Comparison of ENCODE assay signal across 9 mouse cellular contexts in the genomic region with DNA sequence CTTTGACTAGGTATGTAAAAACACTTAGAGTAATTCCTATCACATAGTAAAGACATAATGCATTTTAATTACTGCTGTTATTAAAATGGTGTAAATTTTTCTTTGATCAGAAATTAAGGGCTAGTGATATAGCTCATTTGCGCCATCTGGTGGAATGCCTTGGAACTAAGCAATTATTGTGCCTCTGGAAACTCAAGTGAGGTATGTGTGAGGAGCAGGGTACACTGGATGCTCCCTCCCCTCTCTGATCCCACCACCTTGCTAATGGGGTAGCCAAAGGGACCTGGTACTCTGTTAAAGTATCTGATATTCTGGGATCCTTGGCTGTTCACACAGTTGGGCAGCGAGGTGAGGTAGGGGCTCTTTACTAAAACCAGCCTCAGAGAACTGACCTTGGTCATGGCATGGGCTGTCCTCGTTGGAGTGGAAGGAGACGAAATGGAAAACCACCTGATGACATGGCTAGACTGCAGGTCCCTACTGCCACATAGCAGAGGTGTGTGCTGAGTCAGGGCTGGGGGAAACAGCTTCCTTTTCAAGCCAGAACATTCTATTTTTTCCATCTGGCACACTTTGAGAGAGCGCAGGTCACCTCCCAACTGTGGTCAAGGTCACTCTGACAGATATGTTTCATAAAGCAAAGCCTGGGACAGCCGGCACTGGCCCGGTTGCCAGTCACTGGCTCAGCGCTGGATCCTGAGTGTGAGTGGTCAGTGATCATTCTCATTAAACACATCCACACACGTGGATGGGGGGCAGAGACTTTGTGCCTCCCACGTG. TPM values are rescaled to one million over a fixed set of nuclear protein-coding genes. Genes with fewer than 3 reads are reported as not detected.
A peak's percentile ranks its signal among the peaks of the same experiment; 100 is the strongest.
DNase-seq lines count a peak whose midpoint lies in the region; ATAC-seq lines count a peak whose summit lies in the region.
"Had no signal": no experiment of that assay in that cellular context is flagged by ENCODE, and none has a peak within 500 bp of the region (broad histone marks: within the 10 kb centered on the region; RNA-seq: fewer than 3 reads in every experiment).

No protein-coding gene starts in this region.

- 64% methylated on average over 10 of the region's 10 CpGs for WGBS in intestine, embryonic 15.5 days

- H3K4me1 ChIP-seq in intestine, embryonic 15.5 days (replicated peaks), result no peaks in the 10 kb centered on the region

- no peak overlapping the region for H3K4me3 ChIP-seq in intestine, embryonic 15.5 days (replicated peaks)

- no peak overlapping the region for H3K4me2 ChIP-seq in intestine, embryonic 15.5 days (replicated peaks)

- H3K36me3 ChIP-seq in intestine, embryonic 15.5 days, result no peaks in the 10 kb centered on the region
- no peaks in the 10 kb centered on the region for H3K36me3 ChIP-seq in splenic B cell, adult 2 months (ENCODE audit: control insufficient read depth, insufficient read depth, low read length, poor library complexity, severe bottlenecking)

- no peak for ATAC-seq in CD4-positive, CD25-positive, alpha-beta regulatory T cell, adult 4 months
- peak; percentile 46; the same call in 1 of the 2 replicates for ATAC-seq in intestine, embryonic 15.5 days

- no peaks in the 10 kb centered on the region for H3K9me3 ChIP-seq in intestine, embryonic 15.5 days

- H3K27ac ChIP-seq in intestine, embryonic 15.5 days, result no peak overlapping the region

- peak; percentile 37 for DNase-seq in CD4-positive, CD25-positive, alpha-beta regulatory T cell, adult 2 months (ENCODE audit: low read depth, low spot score)
- peak; percentile 15 to 58 for DNase-seq in spleen, postnatal 10 days (ENCODE audit: low spot score in 2 of 2)
- no peak for DNase-seq in spleen, postnatal 36 days (ENCODE audit: low spot score in 2 of 2)
- peak; percentile 53 for DNase-seq in embryo, embryonic 11 days
- DNase-seq in lung, postnatal 36 days, result peak; percentile 59
- peak; percentile 35 for DNase-seq in splenic B cell, adult 2 months (ENCODE audit: low read depth, low spot score)

- 0 out of 2 replicates have a peak, but pooled peaks cover 4% of the 10 kb centered on the region for H3K27me3 ChIP-seq in intestine, embryonic 15.5 days (replicated peaks)
- H3K27me3 ChIP-seq in splenic B cell, adult 2 months (ENCODE audit: control insufficient read depth, insufficient read depth, low read length, poor library complexity, severe bottlenecking), result no peaks in the 10 kb centered on the region

- H3K9ac ChIP-seq in intestine, embryonic 15.5 days, result no peak overlapping the region

RNA-seq across cellular contexts. Expression of a gene that starts 3.6 kb away (rescaled TPM):
- polyA plus RNA-seq in CD4-positive, CD25-positive, alpha-beta regulatory T cell, adult 4 months (2017; shearing (Covaris generic)), result not detected
- not detected in 2 replicates for polyA plus RNA-seq in intestine, embryonic 15.5 days (2015; fragmentation: Nextera tagmentation; extraction: Ambion mirVana)
- polyA plus RNA-seq: heart, embryonic 14.5 days had no signal

RNA-seq across cellular contexts. Expression of a gene that starts 7.6 kb away (rescaled TPM):
- not detected for polyA plus RNA-seq in CD4-positive, CD25-positive, alpha-beta regulatory T cell, adult 4 months (2017; shearing (Covaris generic))
- not detected in 2 replicates for polyA plus RNA-seq in intestine, embryonic 15.5 days (2015; fragmentation: Nextera tagmentation; extraction: Ambion mirVana)
- polyA plus RNA-seq: heart, embryonic 14.5 days had no signal

RNA-seq across cellular contexts. Expression of a gene that starts 36.6 kb away (rescaled TPM):
- not detected for polyA plus RNA-seq in CD4-positive, CD25-positive, alpha-beta regulatory T cell, adult 4 months (2017; shearing (Covaris generic))
- polyA plus RNA-seq in intestine, embryonic 15.5 days (2015; fragmentation: Nextera tagmentation; extraction: Ambion mirVana), result not detected in 2 replicates
- polyA plus RNA-seq: heart, embryonic 14.5 days had no signal

RNA-seq across cellular contexts. Expression of a gene that starts 38.5 kb away (rescaled TPM):
- polyA plus RNA-seq in CD4-positive, CD25-positive, alpha-beta regulatory T cell, adult 4 months (2017; shearing (Covaris generic)), result under 1 TPM in 1 of 2 experiments, not detected in 1; 0.04 TPM
- not detected in 2 replicates for polyA plus RNA-seq in intestine, embryonic 15.5 days (2015; fragmentation: Nextera tagmentation; extraction: Ambion mirVana)
- polyA plus RNA-seq: heart, embryonic 14.5 days had no signal

RNA-seq across cellular contexts. Expression of a gene that starts 56.6 kb away (rescaled TPM):
- polyA plus RNA-seq in CD4-positive, CD25-positive, alpha-beta regulatory T cell, adult 4 months (2017; shearing (Covaris generic)), result not detected
- 0.18 and 0.82 TPM in 2 replicates for polyA plus RNA-seq in intestine, embryonic 15.5 days (2015; fragmentation: Nextera tagmentation; extraction: Ambion mirVana)
- polyA plus RNA-seq: heart, embryonic 14.5 days had no signal

Comparison
In these comparisons a context has a peak if more than half of its experiments do, and no peak if none do; other contexts are left out.
1. DNase-seq: peak in CD4-positive, CD25-positive, alpha-beta regulatory T cell, adult 2 months (single experiment), spleen, postnatal 10 days (2 of 2), embryo, embryonic 11 days (single experiment), lung, postnatal 36 days (single experiment) and splenic B cell, adult 2 months (single experiment); none in spleen, postnatal 36 days (0 of 2).